Mouse (Mus musculus): Measurements from ENCODE around the gene Nucks1.
A peak's percentile ranks its signal among the peaks of the same experiment; 100 is the strongest.
"Not testable (repeated sequence)": the region's sequence is repeated elsewhere in the genome, so short reads cannot be mapped to it uniquely, and the experiment has no call there.

Nucks1 gene

DNA sequence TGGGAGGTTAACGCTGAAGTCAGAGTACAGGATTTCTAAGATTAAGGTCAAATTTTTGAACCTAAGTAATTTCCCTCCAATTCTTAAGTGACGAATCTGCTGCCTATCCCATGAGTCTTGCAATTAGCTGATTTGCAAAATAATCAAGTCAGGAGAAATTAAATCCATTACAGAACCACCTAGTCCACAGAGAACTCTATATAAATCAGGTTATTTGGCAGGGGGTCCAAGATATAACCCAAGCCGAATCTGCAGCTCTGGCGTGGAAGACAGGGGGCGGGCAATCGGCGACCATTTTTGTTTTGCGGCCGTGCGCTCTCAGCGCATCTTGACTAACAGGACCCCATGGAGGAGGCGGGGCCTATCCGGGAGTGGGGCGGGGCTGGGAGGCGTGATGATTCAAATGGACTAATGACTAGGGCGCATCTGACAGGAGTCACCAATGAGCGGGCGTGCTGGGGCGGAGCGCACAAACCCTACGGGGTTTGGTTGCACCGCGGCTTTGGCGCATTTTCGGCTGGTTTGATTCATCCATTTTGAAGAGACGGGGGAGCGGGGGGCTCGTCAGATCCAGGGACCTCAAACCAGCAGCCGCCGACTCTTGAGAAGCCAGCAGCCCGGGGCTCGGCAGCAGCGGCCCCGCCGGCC is at the start of gene Nucks1:
TSS of gene Nucks1 (plus strand) at position 534 of the 648 bp plus-strand sequence.
- peak; percentile 98 to 99 for DNase-seq (ENCODE audit: low spot score in 2 of 2)

DNA sequence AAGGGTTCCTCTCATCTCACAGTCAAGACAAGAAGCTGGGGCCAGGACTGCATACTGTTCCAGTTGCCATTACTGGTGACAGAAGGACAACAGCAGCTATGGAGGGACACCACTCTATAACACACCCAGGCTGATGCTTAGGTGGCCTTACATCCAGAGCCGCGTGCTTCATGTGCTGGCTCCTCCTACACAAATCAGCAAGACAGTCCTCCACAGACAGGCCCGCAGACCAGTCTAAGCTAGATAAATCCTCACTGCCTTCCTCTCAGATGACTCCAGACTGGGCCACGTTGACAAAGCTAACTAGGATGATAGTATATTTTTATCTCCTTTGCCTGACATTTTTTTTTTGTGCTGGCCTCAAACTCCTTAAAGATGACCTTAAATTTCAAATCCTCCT is 48.5 kb upstream of the Nucks1 start:
- DNase-seq (ENCODE audit: low spot score in 2 of 2), result no peak

DNA sequence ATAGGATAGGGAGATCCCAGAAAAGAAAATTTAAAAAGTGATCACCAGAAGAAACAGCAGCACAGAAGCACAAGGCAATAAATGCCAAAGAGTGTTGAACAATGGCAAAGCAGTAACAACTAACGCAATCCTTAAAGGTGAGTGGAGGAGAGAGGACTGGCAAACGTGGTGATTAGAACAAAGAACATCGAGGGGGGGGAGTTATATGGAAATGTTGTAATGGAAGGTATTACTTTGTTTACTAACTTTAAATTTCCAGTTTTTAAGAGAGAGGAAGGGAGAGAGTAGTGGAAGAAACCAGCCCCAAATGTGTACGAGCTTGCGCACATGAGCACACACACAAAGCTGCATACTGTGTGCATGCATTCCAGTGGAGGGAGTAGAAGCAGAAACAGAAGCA is 44.7 kb upstream of the Nucks1 start:
- no peak for DNase-seq (ENCODE audit: low spot score in 2 of 2)

DNA sequence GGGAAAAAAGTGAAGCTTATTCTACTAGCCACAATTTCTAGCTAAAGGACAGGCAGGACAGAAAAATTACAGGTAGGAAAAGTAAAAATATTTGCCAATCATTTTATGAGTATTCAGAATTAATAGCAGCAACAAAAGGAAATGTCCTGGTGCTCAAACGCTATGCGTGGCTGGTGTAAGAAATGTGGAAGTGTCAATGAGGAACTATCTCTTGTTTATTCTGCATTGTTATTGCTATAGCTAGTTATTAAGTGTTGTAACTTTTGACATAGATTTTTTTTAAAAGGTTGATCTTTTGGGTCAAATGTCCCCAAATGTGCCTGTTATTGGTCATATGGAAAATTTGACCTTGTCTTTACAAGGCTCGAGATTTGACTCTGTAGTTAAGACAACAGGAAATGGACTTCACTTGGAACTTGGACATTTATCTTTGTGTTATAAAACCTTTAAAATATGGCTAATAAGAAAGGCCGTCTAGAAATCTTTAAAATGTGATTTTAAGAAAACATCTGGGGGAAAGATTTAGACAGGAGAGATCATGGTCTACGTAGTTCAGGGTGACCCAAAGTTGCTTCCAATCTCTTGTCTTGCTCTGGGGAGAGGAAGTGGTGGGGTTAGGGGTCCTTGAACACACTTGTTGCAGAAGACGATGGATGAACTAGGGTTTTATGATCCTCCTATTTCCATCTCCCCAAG is 43.9 kb upstream of the Nucks1 start:
- no peak for DNase-seq (ENCODE audit: low spot score in 2 of 2)

DNA sequence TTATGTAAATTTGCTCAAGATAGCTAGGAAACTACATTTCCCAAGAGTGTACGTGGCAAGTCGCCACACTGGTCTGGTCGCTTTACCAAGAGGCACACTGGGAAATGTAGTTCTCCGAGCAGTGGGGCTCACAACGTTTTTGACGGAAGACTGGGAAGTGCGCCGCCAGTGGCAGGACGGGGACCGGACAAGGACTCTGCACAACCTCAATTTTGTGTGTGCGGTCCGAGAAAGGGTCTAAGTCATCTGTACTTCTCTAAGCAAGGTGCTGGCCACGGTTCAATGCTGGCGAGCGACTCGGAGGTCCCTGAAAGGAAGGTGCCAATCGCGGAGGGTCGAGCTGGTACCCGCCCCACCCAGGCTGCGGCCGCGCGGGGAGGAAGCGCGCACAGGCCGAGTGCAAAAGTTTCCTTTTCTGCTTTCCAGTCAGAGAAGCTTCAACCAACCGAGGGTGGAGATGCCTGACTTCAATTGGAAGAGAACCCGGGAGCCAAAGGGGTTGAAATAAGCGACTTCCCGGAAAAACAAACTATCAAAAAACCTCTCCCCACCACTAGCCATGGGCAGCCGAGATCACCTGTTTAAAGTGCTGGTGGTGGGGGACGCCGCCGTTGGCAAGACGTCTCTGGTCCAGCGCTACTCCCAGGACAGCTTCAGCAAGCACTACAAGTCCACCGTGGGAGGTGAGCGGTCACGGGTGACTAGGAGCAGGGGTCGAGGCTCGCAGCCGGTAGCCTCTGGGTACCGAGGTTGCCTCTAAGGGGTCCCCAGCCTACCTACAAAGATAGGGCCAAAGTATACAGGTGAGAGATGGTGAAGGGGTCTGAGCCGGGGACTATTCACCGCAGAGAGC is 43.0 kb upstream of the Nucks1 start, which contains the start of gene Rab29:
TSS of gene Rab29 (plus strand) at position 132 of the 853 bp plus-strand sequence.
- DNase-seq (ENCODE audit: low spot score in 2 of 2), result peak; percentile 63 to 92

DNA sequence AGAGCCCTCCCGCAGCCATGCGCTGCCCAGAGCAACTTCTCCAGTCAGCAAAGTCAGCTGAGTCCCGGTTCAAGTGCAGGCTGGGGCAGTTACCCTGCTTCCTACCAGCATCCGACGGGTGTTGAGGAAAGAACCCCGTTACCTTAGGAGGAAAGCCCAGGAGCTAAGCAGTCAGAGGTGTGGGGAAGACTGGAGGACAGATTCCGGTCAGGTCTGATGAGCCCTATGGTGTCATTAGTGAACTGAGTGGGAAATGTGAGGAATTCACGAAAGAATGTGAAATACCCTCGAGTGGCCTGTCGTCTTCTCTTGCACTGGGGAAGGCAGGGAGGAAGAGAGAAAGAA is 42.4 kb upstream of the Nucks1 start:
- no peak for DNase-seq (ENCODE audit: low spot score in 2 of 2)

DNA sequence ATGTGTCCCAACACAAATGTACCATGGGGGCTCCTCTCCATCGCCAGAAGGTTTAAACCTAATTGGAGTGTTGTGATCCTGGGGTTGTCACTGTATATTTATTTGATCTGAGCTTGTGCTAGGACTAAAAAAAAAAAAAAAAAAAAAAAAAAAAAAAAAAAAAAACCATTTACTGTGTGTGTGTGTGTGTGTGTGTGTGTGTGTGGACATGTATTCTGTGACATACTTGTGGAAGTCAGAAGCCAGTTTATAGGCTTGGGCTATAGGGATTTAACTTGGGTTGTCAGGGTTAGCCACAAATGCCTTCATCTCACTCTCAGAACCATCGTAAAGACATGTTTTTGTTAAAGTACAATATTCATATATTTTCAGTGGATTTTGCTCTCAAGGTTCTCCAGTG is 40.8 kb upstream of the Nucks1 start:
- DNase-seq (ENCODE audit: low spot score in 2 of 2), result no peak

DNA sequence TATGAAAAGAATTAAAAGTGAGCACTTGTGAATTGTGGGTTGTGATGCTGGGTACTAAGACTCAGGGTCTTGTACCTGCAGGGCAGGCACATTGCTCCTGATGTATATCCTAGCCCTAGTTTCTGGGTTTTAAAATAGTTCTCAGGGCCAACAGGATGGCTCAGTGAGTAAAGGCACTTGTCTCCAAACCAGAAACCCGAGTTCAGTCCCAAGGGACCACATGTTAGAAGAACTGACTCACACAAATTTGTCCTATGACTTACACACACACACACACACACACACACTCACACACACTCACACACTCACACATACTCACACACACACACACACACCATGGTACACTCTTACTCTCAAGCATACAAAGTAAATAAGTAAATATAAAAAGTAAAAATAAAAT is 37.5 kb upstream of the Nucks1 start:
- DNase-seq (ENCODE audit: low spot score in 2 of 2), result no peak

DNA sequence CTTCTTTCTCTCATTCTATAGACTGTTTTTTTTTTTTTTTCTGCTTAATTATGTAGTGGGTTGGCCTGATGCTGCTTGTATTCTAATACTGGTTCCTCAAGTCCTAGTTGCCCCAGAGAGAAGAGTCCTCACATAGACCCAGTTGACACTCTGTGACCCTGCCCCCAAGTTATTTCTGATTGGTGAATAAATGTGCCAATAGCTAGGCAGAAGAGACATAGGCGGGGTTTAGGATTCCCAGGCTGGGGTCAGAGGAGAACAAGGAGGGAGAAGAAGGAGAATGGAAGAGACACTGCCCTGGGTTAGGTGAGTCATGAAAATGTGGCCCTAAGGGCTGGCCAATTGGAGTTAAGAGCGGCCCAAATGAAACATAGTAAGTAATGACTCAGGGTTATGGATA is 30.5 kb upstream of the Nucks1 start:
- DNase-seq (ENCODE audit: low spot score in 2 of 2), result no peak

DNA sequence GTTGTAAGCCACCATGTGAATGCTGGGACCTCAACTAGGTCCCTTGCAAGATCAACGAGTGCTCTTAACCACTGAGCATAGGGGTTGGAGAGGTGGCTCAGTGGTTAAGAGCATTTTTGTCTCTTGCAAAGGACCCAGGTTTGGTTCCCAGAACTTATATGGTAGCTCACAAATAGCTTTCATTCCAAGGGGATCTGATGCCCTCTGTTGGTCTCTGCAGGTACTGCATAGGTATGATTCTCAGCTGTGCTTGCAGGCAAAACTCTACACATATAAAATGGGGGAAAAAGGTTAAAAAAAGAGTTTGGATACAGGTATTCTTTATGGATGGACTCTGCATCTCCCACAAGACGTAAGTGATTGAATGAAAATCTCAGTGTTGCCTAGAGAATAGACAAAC is 27.5 kb upstream of the Nucks1 start:
- no peak for DNase-seq (ENCODE audit: low spot score in 2 of 2)

DNA sequence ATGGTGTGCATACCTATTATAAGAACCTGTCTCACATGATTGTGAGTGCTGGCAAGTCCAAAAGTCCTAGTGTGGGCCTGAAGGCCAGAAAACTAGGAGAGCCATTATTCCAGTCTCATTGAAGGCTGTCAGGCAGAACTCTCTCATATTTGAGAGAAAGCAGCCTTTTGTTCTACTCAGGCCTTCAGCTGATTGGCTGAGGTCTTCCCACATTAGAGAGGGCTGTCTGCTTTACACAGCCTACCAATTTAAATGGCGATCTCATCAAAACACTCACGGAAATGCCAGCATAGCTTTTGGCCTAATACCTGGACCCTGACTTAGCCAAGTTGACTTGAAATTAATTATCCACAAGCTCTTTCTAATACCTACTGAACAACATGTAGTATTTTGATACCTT is 24.2 kb upstream of the Nucks1 start:
- no peak for DNase-seq (ENCODE audit: low spot score in 2 of 2)

DNA sequence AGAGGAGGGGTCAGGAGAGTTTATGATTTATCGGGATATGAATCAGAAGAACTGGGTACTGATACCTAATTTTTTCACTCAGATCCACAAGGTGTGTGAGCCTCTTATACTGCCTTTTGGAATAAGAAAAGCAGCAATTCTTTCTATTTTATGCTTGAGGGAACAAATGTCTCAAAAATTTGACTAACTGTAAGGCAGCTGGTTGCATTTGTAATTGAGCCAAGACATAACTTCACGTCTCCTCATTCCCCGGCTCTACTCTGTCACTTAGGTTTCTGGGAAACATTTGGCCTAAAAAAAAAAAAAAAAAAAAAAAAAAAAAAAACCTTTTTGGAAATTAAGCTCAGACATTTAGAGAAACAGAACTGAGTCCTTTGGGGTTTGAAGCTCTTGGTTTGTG is 23.7 kb upstream of the Nucks1 start:
- no peak for DNase-seq (ENCODE audit: low spot score in 2 of 2)

DNA sequence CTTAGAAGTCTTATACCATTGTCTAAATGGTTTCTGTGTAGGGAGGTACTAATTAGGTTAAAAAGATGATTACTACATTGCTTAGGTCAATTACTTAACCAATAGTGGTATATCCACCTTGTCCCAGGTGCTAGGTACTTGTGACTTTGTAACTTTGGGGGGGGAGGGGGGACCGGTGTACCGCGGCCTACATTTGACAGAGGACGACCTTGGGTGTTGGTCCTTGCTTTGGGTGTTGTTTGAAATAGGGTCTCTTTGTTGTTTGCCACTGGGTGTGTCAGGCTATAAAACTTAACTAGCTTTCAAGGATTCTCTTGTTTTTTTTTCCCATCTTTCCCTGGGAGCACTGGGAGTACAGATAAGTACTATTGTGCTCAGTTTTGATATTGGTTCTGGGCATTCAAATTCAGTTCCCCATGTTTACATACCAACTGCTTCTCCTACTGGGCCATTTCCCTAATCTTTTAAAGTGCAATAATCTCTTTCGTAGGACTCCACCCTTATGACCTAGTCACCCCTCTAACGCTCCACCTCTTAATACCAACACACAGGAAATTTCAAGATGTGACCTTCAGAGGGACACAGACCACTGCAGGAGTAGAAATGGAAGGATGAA is 20.2 kb upstream of the Nucks1 start:
- no peak for DNase-seq (ENCODE audit: low spot score in 2 of 2)

DNA sequence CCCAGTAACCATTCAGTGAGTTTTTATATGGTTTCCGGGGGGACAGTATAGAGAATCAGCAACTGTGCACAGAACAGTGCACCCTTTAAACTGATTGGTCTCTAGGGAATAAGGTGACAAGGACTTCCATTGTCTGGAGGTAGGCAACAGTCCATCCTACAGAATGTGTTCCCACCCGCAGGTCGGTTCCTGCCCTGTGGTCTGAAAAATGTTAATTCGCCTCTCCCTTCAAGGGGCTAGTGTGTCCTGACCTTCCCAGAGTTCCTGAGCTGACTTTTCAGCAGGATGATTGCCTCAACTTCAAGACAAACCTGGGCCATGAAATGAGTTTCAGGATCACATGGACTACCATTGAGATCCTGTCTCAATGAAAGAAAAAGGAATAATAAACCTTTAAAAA is 18.9 kb upstream of the Nucks1 start:
- no peak for DNase-seq (ENCODE audit: low spot score in 2 of 2)

DNA sequence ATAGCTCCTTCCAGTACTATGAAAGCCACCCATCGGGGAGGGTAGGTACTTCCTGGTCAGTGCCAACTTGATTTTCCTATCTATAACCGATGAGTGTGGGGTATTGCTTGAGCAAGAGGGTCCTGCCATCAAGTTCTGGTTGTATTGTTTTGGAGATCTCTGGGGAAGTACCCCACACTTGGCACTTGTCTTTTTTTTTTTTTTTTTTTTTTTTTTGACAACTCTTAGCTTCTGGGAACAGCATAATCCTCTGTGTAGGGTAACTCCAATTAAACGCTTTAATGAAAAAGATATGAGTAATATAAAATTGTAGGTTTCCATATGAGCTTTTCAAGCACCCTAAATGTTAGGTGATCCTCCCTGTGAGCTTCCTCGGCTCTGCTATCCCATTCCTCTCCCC is 7.7 kb upstream of the Nucks1 start:
- no peak for DNase-seq (ENCODE audit: low spot score in 2 of 2)

DNA sequence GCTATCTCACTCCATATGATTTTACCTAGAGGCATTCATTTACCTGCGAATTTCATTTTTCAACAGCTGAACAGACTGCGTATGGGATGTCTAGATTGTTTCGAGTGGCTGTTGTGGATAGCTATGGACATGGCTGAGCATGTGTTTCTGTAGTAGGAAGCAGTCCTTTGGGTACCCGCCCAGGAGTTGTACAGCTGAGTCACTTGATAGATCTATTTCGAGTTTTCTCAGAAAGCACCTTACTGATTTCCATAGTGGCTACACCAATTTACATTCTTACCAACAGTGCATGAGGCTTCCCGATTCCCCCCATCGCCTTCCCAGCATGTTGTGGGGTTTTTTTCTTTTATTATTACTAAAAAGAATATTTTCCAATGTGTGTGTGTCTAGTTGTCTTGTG is 7.1 kb upstream of the Nucks1 start:
- DNase-seq (ENCODE audit: low spot score in 2 of 2), result no peak

DNA sequence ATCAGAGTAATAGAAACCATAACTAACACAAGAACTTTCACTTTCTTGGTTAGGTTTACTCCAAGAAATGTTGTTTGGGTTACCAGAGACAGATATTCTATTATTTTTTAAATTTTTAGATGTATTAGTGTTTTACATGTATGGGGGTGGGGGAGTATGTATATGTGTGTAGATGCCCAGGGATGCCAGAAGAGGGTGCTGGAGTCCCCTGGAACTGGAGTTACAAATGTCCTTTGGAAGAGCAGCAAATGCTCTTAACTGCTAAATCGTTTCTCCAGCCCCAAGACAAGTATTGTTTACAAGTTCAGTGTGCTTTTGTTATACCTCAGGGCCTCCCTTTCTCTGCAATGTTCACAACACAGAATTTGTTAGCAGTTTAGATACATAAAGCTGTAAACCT is 4.8 kb upstream of the Nucks1 start:
- DNase-seq (ENCODE audit: low spot score in 2 of 2), result no peak

DNA sequence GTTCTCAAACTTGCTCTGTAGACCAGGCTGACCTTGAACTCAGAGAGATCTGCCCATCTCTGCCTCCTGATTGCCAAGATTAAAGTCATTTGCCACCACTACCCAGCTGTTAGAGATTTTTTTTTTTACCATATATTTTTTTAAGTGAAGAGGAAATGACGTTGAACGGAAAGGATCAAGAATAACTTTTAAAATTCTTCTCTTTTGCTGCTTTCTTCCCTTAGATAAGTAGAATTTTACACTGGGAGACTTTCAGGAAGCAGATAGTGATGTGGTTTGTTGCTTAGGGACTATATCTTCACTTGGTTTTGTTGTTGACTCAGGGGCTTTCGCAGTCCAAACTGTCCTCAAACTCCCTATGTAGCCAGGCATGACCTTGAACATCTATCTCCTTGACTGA is 1.9 kb upstream of the Nucks1 start:
- no peak for DNase-seq (ENCODE audit: low spot score in 2 of 2)

DNA sequence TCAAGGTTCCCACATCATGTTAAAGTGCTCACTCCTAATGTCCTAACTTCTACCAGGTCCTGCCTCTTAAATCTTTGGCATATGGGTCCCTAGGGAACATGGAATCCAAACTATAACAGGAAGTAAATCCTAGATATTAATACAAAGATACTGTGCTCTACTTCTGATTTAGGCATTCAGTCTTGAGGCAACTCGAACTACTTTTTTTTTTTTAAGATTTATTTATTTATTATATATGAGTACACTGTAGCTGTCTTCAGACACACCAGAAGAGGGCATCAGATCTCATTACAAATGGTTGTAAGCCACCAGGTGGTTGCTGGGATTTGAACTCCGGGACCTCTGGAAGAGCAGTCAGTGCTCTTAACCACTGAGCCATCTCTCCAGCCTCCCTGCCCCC is 1.1 kb upstream of the Nucks1 start:
- not testable (repeated sequence) for DNase-seq (ENCODE audit: low spot score in 2 of 2)

DNA sequence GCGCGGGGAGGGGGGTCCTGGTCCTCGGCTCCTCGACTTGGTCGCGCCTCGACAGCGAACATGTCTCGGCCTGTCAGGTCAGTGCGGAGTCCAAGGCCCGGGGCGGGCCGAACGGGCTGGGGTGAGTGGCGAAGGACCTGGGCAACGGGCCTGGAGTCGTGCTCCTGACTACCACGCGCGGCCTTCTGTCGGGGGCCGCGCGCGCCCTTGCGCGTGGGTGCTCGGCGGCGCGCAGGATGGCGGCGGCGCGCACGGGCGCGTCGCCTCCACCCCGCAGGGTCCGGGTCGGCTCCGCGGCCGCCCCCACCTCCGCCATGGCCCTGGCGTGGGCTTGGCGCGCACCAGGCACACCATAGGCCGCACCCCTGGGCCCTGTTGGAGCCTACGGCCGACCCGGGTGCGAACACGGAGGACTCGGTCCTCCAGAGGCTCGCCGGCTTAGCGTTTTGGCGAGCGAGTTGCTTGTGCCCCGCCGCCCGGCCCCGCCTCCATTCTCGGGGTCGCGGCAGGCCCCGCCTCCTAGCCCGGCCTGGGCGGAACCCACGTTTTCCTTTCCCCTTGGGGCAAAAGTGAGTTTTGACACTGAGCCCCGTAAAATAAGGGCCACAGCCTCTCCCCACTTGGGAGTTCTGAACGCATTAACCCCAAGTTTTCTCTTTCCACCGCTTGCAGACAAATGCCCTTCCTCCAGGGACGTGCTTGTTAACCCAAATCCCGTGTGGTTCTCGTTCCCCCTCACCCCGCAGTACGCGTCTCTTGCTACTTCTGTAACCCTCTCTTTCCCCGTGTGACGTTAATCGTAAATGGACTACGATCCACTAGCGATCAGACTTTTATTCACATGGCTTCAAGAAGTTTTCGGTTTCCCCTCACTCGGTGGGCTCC is 582 bp downstream of the Nucks1 start:
- peak; percentile 26 to 54 for DNase-seq (ENCODE audit: low spot score in 2 of 2)

DNA sequence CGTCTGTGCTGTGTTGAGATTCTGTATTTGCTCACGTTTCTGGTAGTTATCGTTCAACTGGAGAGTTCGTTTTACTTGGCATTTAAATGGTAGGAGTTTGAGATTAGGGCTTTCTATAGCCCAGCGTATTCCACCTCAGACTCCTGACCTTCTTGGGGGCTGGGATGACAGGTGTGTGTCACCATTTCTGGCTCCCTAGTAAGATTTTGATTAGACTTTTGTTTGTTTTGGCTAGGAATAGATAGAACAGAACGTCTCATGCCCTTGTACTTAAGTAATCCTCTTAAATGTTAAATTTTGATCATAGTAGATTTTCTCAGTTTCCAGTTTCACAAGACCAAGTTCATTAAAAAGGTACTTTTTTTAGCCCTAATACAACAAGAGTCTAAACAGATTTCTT is 7.3 kb downstream of the Nucks1 start:
- no peak for DNase-seq (ENCODE audit: low spot score in 2 of 2)

All from left cerebral cortex, adult 9 months (tissue).